Mouse (Mus musculus): Measurements from ENCODE around the gene Eif3j1.

Gene Eif3j1

GRCm38 (mm10) chr2:122102070-122102469 lies 73.7 kb downstream of the Eif3j1 start:
- DNase-seq (ENCODE audit: low spot score): no peak
